Mouse (Mus musculus) 3134 (cell line): ENCODE data around the gene H2-M10.5.
A peak's percentile ranks its signal among the peaks of the same experiment; 100 is the strongest.
"Not testable (repeated sequence)": the region's sequence is repeated elsewhere in the genome, so short reads cannot be mapped to it uniquely, and the experiment has no call there.

ENCODE experiments used
- DNase-seq: peaks from one replicate; pipeline ENCODE4 v3.0.0-alpha.2; 2011; ENCODE audit warnings: low spot score; ENCODE audit not compliant: insufficient read length; ENCODE audit errors: extremely low read depth

Gene H2-M10.5

GRCm38 (mm10) chr17:36772610-36773009 lies at the start of gene H2-M10.5:
Gene H2-M10.5 (plus strand): TSS chr17:36772910.
- not testable (repeated sequence) for DNase-seq

- no peak for DNase-seq
Measured at GRCm38 (mm10) chr17:36726046-36726445, 46.7 kb upstream of the H2-M10.5 start.

GRCm38 (mm10) chr17:36763816-36764215 lies 8.9 kb upstream of the H2-M10.5 start:
- no peak for DNase-seq

GRCm38 (mm10) chr17:36764244-36764643 lies 8.5 kb upstream of the H2-M10.5 start:
- DNase-seq = not testable (repeated sequence)

GRCm38 (mm10) chr17:36765403-36765802 lies 7.3 kb upstream of the H2-M10.5 start:
- DNase-seq = not testable (repeated sequence)

- no peak for DNase-seq
Measured at GRCm38 (mm10) chr17:36781533-36781932, 8.8 kb downstream of the H2-M10.5 start.

- peak; percentile 13 for DNase-seq
Measured at GRCm38 (mm10) chr17:36786483-36786886, 13.8 kb downstream of the H2-M10.5 start.

GRCm38 (mm10) chr17:36788351-36788750 lies 15.6 kb downstream of the H2-M10.5 start:
- DNase-seq = no peak

- DNase-seq = peak; percentile 15
Measured at GRCm38 (mm10) chr17:36788801-36789200, 16.1 kb downstream of the H2-M10.5 start.

- DNase-seq = no peak
Measured at GRCm38 (mm10) chr17:36799493-36799892, 26.8 kb downstream of the H2-M10.5 start.

- not testable (repeated sequence) for DNase-seq
Measured at GRCm38 (mm10) chr17:36799921-36800462, 27.3 kb downstream of the H2-M10.5 start.

GRCm38 (mm10) chr17:36811871-36812270 lies 39.2 kb downstream of the H2-M10.5 start, which contains the start of gene H2-M10.6:
Gene H2-M10.6 (plus strand): TSS chr17:36812171.
- no peak for DNase-seq

- peak; percentile 26 for DNase-seq
Measured at GRCm38 (mm10) chr17:36824005-36824404, 51.3 kb downstream of the H2-M10.5 start.

GRCm38 (mm10) chr17:36825525-36825924 lies 52.8 kb downstream of the H2-M10.5 start:
- no peak for DNase-seq
